Mouse (Mus musculus) stomach, embryonic 15.5 days (tissue): ENCODE results near the gene Ehbp1l1. TPM values are rescaled to one million over a fixed set of nuclear protein-coding genes. Genes with fewer than 3 reads are reported as not detected.

ENCODE experiments used
- ATAC-seq: fragments of 200-750 bp; cut with Nextera tagmentation; 2 replicates; pipeline ENCODE4 v1.8.0; 2017; ENCODE audit warnings: low read depth, moderate number of reproducible peaks, moderate TSS enrichment; ENCODE audit not compliant: insufficient read depth, low FRiP score
- H3K27ac ChIP-seq: fragments of 300-500 bp; sonication (generic); 2 replicates; pipeline ENCODE4 v1.5.1; 2015; ENCODE audit warnings: mild to moderate bottlenecking, inconsistent platforms
- H3K27me3 ChIP-seq: fragments of 300-500 bp; sonication (generic); replicated peaks from 2 replicates; pipeline ENCODE4 v1.6.1; 2015; ENCODE audit warnings: inconsistent platforms
- H3K36me3 ChIP-seq: fragments of 300-500 bp; sonication (generic); 2 replicates; pipeline ENCODE4 v1.6.1; 2015; ENCODE audit warnings: inconsistent platforms
- H3K4me1 ChIP-seq: fragments of 300-500 bp; sonication (generic); 2 replicates; pipeline ENCODE4 v1.6.1; 2015; ENCODE audit warnings: inconsistent platforms
- H3K4me2 ChIP-seq: fragments of 300-500 bp; sonication (generic); 2 replicates; pipeline ENCODE4 v1.6.1; 2015; ENCODE audit warnings: mild to moderate bottlenecking, inconsistent platforms
- H3K4me3 ChIP-seq: fragments of 300-500 bp; sonication (generic); replicated peaks from 2 replicates; pipeline ENCODE4 v1.5.1; 2015; ENCODE audit warnings: inconsistent platforms
- H3K9ac ChIP-seq: fragments of 300-500 bp; sonication (generic); 2 replicates; pipeline ENCODE4 v1.6.1; 2015; ENCODE audit warnings: inconsistent platforms
- H3K9me3 ChIP-seq: fragments of 300-500 bp; sonication (generic); 2 replicates; pipeline ENCODE4 v1.6.1; 2016; ENCODE audit warnings: inconsistent platforms
- WGBS: fragments of 180-500 bp; shearing (Covaris S2); methylation state at CpG from one replicate; pipeline ENCODE4 v1.1.7; 2015; 5-methylcytosine and 5-hydroxymethylcytosine counted together
- polyA plus RNA-seq: library from polyadenylated mRNA; unstranded; fragments of >200 nt; fragmentation: Nextera tagmentation; extraction: Ambion mirVana; gene quantifications from 2 replicates; pipeline ENCODE4 v1.2.1, GENCODE M21; 2015

The Ehbp1l1 gene
- polyA plus RNA-seq, 1 experiment from 2014 or later = 50.0 TPM

GRCm38 (mm10) chr19:5729444-5729815, 3.3 kb upstream of the Ehbp1l1 start, which contains the start of gene Fam89b:
Gene Fam89b (minus strand): TSS chr19:5729653.
- peaks cover 60% of the 10 kb centered on the region for H3K4me1 ChIP-seq
- peak within 1 kb of the TSS; percentile 88 for H3K4me2 ChIP-seq

GRCm38 (mm10) chr19:5728631-5729443, 2.7 kb upstream of the Ehbp1l1 start:
- Histone ChIP-seq H3K36me3 (no peaks in the 10 kb centered on the region), H3K4me2 (peak overlapping the region; percentile 88), H3K27ac (peak overlapping the region; percentile 90), H3K9me3 (no peaks in the 10 kb centered on the region), H3K27me3 (no peaks in the 10 kb centered on the region), H3K4me3 (peak overlapping the region; percentile 89), H3K4me1 (peaks cover 66% of the 10 kb centered on the region), H3K9ac (peak overlapping the region; percentile 99)
- WGBS = 8% methylated on average over 37 of the region's 37 CpGs
- no peak for ATAC-seq

More at GRCm38 (mm10) chr19:5729444-5729815, 3.3 kb upstream of the Ehbp1l1 start, which contains the start of gene Fam89b:
- WGBS = under 1% methylated on average over 36 of the region's 37 CpGs
- no peaks in the 10 kb centered on the region for H3K9me3 ChIP-seq
- no peaks in the 10 kb centered on the region for H3K36me3 ChIP-seq
- peak; percentile 64 for ATAC-seq
- H3K27me3 ChIP-seq = no peaks in the 10 kb centered on the region
- peak within 1 kb of the TSS; percentile 99 for H3K9ac ChIP-seq
- peak within 1 kb of the TSS; percentile 89 for H3K4me3 ChIP-seq
- peak within 1 kb of the TSS; percentile 90 for H3K27ac ChIP-seq

- Histone ChIP-seq H3K36me3 (peaks cover 4% of the 10 kb centered on the region; the same call in 1 of the 2 replicates), H3K27me3 (no peaks in the 10 kb centered on the region), H3K9ac (peak overlapping the region; percentile 38; the same call in 1 of the 2 replicates), H3K9me3 (no peaks in the 10 kb centered on the region), H3K4me2 (peak overlapping the region; percentile 88), H3K27ac (peak overlapping the region; percentile 81), H3K4me1 (peaks cover 67% of the 10 kb centered on the region), H3K4me3 (peak overlapping the region; percentile 89)
- WGBS = 2% methylated on average over 14 of the region's 14 CpGs
- no peak for ATAC-seq
These were observed 1.6 kb upstream of the Ehbp1l1 start for GRCm38 (mm10) chr19:5727701-5728100.

- Histone ChIP-seq H3K4me1 (peaks cover 67% of the 10 kb centered on the region), H3K4me3 (peak overlapping the region; percentile 89), H3K9me3 (no peaks in the 10 kb centered on the region), H3K36me3 (peaks cover 9% of the 10 kb centered on the region; the same call in 1 of the 2 replicates), H3K9ac (peak overlapping the region; percentile 38; the same call in 1 of the 2 replicates), H3K27me3 (no peaks in the 10 kb centered on the region), H3K27ac (peak overlapping the region; percentile 81), H3K4me2 (peak overlapping the region; percentile 88)
- WGBS = 60% methylated on average over 15 of the region's 15 CpGs
- ATAC-seq = peak; percentile 5; the same call in 1 of the 2 replicates
These were observed 953 bp upstream of the Ehbp1l1 start for GRCm38 (mm10) chr19:5726961-5727578.

- WGBS = 46% methylated on average over 12 of the region's 12 CpGs
- peak overlapping the region; percentile 89 for H3K4me3 ChIP-seq
- H3K4me2 ChIP-seq = peak overlapping the region; percentile 88
- peak; percentile 0; the same call in 1 of the 2 replicates for ATAC-seq
- H3K27me3 ChIP-seq = no peaks in the 10 kb centered on the region
- peaks cover 54% of the 10 kb centered on the region for H3K4me1 ChIP-seq
- H3K36me3 ChIP-seq = peaks cover 26% of the 10 kb centered on the region
- H3K9me3 ChIP-seq = no peaks in the 10 kb centered on the region
- peak overlapping the region; percentile 56; the same call in 1 of the 2 replicates for H3K9ac ChIP-seq
- H3K27ac ChIP-seq = peak overlapping the region; percentile 81
These were observed 949 bp downstream of the Ehbp1l1 start for GRCm38 (mm10) chr19:5725029-5725707.

- H3K4me2 ChIP-seq = peak overlapping the region; percentile 88
- H3K4me1 ChIP-seq = peaks cover 48% of the 10 kb centered on the region
- WGBS = 40% methylated on average over 7 of the region's 7 CpGs
- peak; percentile 36 for ATAC-seq
- H3K9ac ChIP-seq = peak overlapping the region; percentile 38; the same call in 1 of the 2 replicates
- H3K9me3 ChIP-seq = no peaks in the 10 kb centered on the region
- H3K27me3 ChIP-seq = no peaks in the 10 kb centered on the region
- H3K4me3 ChIP-seq = peak overlapping the region; percentile 89
- H3K27ac ChIP-seq = peak overlapping the region; percentile 81; the same call in 1 of the 2 replicates
- H3K36me3 ChIP-seq = peaks cover 32% of the 10 kb centered on the region
These were observed 1.6 kb downstream of the Ehbp1l1 start for GRCm38 (mm10) chr19:5724549-5724941.

GRCm38 (mm10) chr19:5723934-5724548, 2.1 kb downstream of the Ehbp1l1 start:
- Histone ChIP-seq H3K4me1 (peaks cover 48% of the 10 kb centered on the region), H3K27ac (peak overlapping the region; percentile 81; the same call in 1 of the 2 replicates), H3K9me3 (no peaks in the 10 kb centered on the region), H3K4me3 (peak overlapping the region; percentile 89), H3K27me3 (no peaks in the 10 kb centered on the region), H3K9ac (peak overlapping the region; percentile 38; the same call in 1 of the 2 replicates), H3K4me2 (peak overlapping the region; percentile 88), H3K36me3 (peaks cover 36% of the 10 kb centered on the region)
- WGBS = 61% methylated on average over 4 of the region's 4 CpGs
- no peak for ATAC-seq

GRCm38 (mm10) chr19:5722848-5723425, 3.2 kb downstream of the Ehbp1l1 start:
- H3K4me2 ChIP-seq = no peak overlapping the region
- 84% methylated on average over 7 of the region's 7 CpGs for WGBS
- H3K4me3 ChIP-seq = peak overlapping the region; percentile 3; the same call in 1 of the 2 replicates
- H3K36me3 ChIP-seq = peaks cover 36% of the 10 kb centered on the region
- no peaks in the 10 kb centered on the region for H3K27me3 ChIP-seq
- no peak overlapping the region for H3K27ac ChIP-seq
- H3K4me1 ChIP-seq = peaks cover 39% of the 10 kb centered on the region
- no peak overlapping the region for H3K9ac ChIP-seq
- ATAC-seq = peak; percentile 45; the same call in 1 of the 2 replicates
- H3K9me3 ChIP-seq = no peaks in the 10 kb centered on the region

GRCm38 (mm10) chr19:5721233-5721632, 4.9 kb downstream of the Ehbp1l1 start:
- Histone ChIP-seq H3K4me2 (no peak overlapping the region), H3K27me3 (no peaks in the 10 kb centered on the region), H3K27ac (no peak overlapping the region), H3K9me3 (no peaks in the 10 kb centered on the region), H3K36me3 (peaks cover 36% of the 10 kb centered on the region), H3K4me3 (no peak overlapping the region), H3K9ac (no peak overlapping the region), H3K4me1 (peaks cover 26% of the 10 kb centered on the region)
- 93% methylated on average over 6 of the region's 6 CpGs for WGBS
- ATAC-seq = no peak

- H3K9ac ChIP-seq = no peak overlapping the region
- H3K27ac ChIP-seq = no peak overlapping the region
- ATAC-seq = no peak
- 49% methylated on average over 10 of the region's 10 CpGs for WGBS
- peaks cover 18% of the 10 kb centered on the region for H3K4me1 ChIP-seq
- H3K27me3 ChIP-seq = no peaks in the 10 kb centered on the region
- H3K36me3 ChIP-seq = peaks cover 33% of the 10 kb centered on the region
- H3K4me2 ChIP-seq = no peak overlapping the region
- no peak overlapping the region for H3K4me3 ChIP-seq
- H3K9me3 ChIP-seq = no peaks in the 10 kb centered on the region
These were observed 9.2 kb downstream of the Ehbp1l1 start for GRCm38 (mm10) chr19:5716955-5717354.
